Mouse (Mus musculus) neural tube, postnatal 0 days (tissue): Measurements from ENCODE around the gene Nnat. TPM values are rescaled to one million over a fixed set of nuclear protein-coding genes. Genes with fewer than 3 reads are reported as not detected.

Experiments
- microRNA-seq: library from miRNA; unstranded; fragments of <30 nt; microRNA quantifications from one replicate; pipeline ENCODE4, GENCODE M21; 2016
- polyA plus RNA-seq: library from polyadenylated mRNA; unstranded; fragments of >200 nt; fragmentation: Nextera tagmentation; extraction: Ambion mirVana; gene quantifications from 2 replicates; pipeline ENCODE4 v1.2.1, GENCODE M21; 2015

Gene Nnat
- polyA plus RNA-seq, result 3,120 and 3,356 TPM in 2 replicates

GRCm38 (mm10) chr2:157559858-157560257, at the start of gene Nnat:
Gene Nnat, plus strand, starts transcription at chr2:157560078.

GRCm38 (mm10) chr2:157571224-157571832, 11.4 kb downstream of the Nnat start, which contains the start of gene Blcap:
Gene Blcap, minus strand, starts transcription at chr2:157571274.

Small RNAs within 50 kb of the gene (microRNA-seq; reads per million reads assigned to microRNA genes)
- gene Gm23134, result 2.9 reads per million, percentile 1 among the genes with 10 or more reads in this experiment

Other genes with a start within 250 kb of the Nnat start
- 0.52 and 0.68 TPM in 2 replicates for gene Ghrh, start 212.6 kb upstream of the Nnat start, polyA plus RNA-seq
- 133 and 140 TPM in 2 replicates for gene Manbal, start 192.5 kb upstream of the Nnat start, polyA plus RNA-seq
- 26.0 and 27.0 TPM in 2 replicates for gene Src, start 141.6 kb upstream of the Nnat start, polyA plus RNA-seq
- gene Blcap, start 11.2 kb downstream of the Nnat start, polyA plus RNA-seq, result 232 and 255 TPM in 2 replicates
- 34.7 and 36.9 TPM in 2 replicates for gene Ctnnbl1, start 177.3 kb downstream of the Nnat start, polyA plus RNA-seq